Mouse (Mus musculus) intestine, postnatal 0 days (tissue): ENCODE measurements at regions not wholly inside any gene's neighbourhood (a gene's known extent, or its start where the extent isn't known, plus 50 kb on each side); places are given as distances from the start of the nearest gene placed in this dataset.
"Not testable (repeated sequence)": the region's sequence is repeated elsewhere in the genome, so short reads cannot be mapped to it uniquely, and the experiment has no call there.

Source experiments
- ATAC-seq: fragments of 200-750 bp; cut with Nextera tagmentation; 2 replicates; pipeline ENCODE4 v1.8.0; 2017; ENCODE audit warnings: mild to moderate bottlenecking, moderate TSS enrichment, moderate library complexity
- H3K27ac ChIP-seq: fragments of 300-500 bp; sonication (generic); 2 replicates; pipeline ENCODE4 v1.5.1; 2014; ENCODE audit warnings: mild to moderate bottlenecking, low read depth, low read length, moderate library complexity
- H3K27me3 ChIP-seq: fragments of 300-500 bp; sonication (generic); replicated peaks from 2 replicates; pipeline ENCODE4 v1.6.1; 2014; ENCODE audit warnings: low read length, mixed read lengths; ENCODE audit not compliant: control insufficient read depth, insufficient read depth
- H3K36me3 ChIP-seq: fragments of 300-500 bp; sonication (generic); 2 replicates; pipeline ENCODE4 v1.6.1; 2014; ENCODE audit warnings: mild to moderate bottlenecking, moderate library complexity; ENCODE audit not compliant: control insufficient read depth, insufficient read depth
- H3K4me1 ChIP-seq: fragments of 300-500 bp; sonication (generic); replicated peaks from 2 replicates; pipeline ENCODE4 v1.6.1; 2014; ENCODE audit warnings: antibody characterized with exemption, low read length, mixed read lengths; ENCODE audit not compliant: control insufficient read depth, insufficient read depth
- H3K4me2 ChIP-seq: fragments of 300-500 bp; sonication (generic); replicated peaks from 2 replicates; pipeline ENCODE4 v1.6.1; 2014; ENCODE audit warnings: low read depth, mild to moderate bottlenecking, moderate library complexity
- H3K4me3 ChIP-seq: fragments of 300-500 bp; sonication (generic); 2 replicates; pipeline ENCODE4 v1.5.1; 2014; ENCODE audit warnings: low read depth, low read length
- H3K9ac ChIP-seq: fragments of 300-500 bp; sonication (generic); 2 replicates; pipeline ENCODE4 v1.6.1; 2014; ENCODE audit warnings: mild to moderate bottlenecking, low read depth, low read length
- H3K9me3 ChIP-seq: fragments of 300-500 bp; sonication (generic); 2 replicates; pipeline ENCODE4 v1.6.1; 2016; ENCODE audit warnings: mixed run types; ENCODE audit not compliant: control insufficient read depth
- CTCF ChIP-seq: sonication (generic); IDR thresholded peaks from 2 replicates; pipeline ENCODE4 v1.5.1; 2016; ENCODE audit warnings: low read depth, mild to moderate bottlenecking, control low read depth, antibody characterized with exemption, moderate library complexity
- WGBS: fragments of 180-500 bp; shearing (Covaris S2); extraction: QIAGEN DNeasy Blood & Tissue Kit; methylation state at CpG from one replicate; pipeline ENCODE4 v1.1.7; 2014; 5-methylcytosine and 5-hydroxymethylcytosine counted together

DNA sequence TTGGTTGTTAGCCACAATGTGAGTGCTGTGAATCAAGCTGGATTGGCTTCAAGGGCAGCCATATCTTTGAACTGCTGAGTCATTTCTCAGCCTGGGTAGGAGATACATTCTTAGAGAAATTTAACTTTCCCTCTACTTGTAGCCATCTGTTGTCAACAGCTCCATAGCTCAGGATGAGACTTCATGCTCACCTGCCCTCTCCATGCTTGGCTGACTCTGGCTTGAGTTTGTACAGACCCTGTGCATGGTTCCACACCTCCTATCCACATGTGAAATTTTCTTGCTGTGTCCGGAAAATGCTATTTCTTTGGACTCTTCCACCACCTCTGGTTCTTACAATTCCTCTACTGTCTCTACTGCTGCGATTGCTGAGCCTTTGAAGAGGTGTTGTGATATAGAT lies 173.9 kb downstream of the Fbxo4 start:
- Histone ChIP-seq H3K9me3 (no peaks in the 10 kb centered on the region), H3K4me3 (no peak overlapping the region), H3K27ac (no peak overlapping the region), H3K27me3 (no peaks in the 10 kb centered on the region), H3K4me2 (no peak overlapping the region), H3K36me3 (no peaks in the 10 kb centered on the region), H3K4me1 (no peaks in the 10 kb centered on the region), H3K9ac (no peak overlapping the region)
- no peak for TF ChIP-seq CTCF
- WGBS: 80% methylated on average over 2 of the region's 2 CpGs
- ATAC-seq: no peak

DNA sequence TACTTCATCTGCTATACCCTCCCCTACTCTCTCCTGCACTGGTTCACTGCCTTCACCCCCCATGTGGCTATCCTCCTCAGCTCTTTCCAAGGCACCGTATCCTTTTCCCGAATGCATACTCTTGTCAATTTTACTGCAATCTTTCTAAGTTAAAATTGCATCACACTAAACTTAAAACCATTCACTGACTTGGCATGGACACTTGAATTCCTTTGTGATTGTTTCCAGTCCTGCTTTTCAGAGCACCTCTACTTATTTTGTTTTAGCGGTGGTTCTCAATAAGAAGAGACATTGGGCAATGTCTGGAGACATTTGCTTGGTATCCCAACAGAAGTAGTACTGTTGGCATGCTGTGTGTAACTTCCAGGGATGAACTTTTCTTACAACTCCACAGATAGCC lies 192.6 kb upstream of the Ghr start:
- no peak overlapping the region for H3K4me3 ChIP-seq
- 78% methylated on average over 3 of the region's 3 CpGs for WGBS

DNA sequence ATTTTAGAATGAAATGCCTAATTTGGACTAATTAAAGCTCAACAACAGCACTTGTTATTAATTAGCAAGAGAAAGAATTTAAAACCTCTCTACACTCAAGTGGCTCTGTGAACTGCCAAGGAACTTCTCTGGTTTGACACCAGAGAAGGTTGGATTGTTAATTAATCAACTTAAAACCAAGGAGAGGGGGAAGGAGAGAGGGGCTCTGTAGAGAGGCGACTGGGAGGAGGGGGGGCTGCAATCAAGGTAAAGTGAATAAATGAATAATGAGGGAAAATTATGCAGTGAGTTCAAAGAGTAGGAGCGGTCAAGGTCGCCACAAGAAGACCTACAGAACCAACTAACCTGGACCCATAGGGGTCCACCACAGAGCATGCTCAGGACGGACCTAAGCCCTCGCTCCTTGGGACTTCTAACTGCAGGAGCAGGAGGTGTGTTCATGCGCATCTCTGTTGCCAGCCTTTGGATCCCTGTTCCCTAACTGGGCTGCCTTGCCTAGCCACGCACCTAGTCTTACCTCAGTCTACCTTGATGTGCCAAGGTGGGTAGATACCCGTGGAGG lies 189.0 kb upstream of the Ghr start:
- no peaks in the 10 kb centered on the region for H3K9me3 ChIP-seq
- no peaks in the 10 kb centered on the region for H3K36me3 ChIP-seq
- no peak for TF ChIP-seq CTCF
- H3K4me2 ChIP-seq: no peak overlapping the region
- no peak overlapping the region for H3K27ac ChIP-seq
- no peak overlapping the region for H3K9ac ChIP-seq
- WGBS: 89% methylated on average over 8 of the region's 8 CpGs
- H3K4me1 ChIP-seq: no peaks in the 10 kb centered on the region
- no peak for ATAC-seq
- no peaks in the 10 kb centered on the region for H3K27me3 ChIP-seq
- H3K4me3 ChIP-seq: no peak overlapping the region

More for the DNA sequence above, 192.6 kb upstream of the Ghr start:
- Histone ChIP-seq H3K4me1 (no peaks in the 10 kb centered on the region), H3K27me3 (no peaks in the 10 kb centered on the region), H3K9me3 (no peaks in the 10 kb centered on the region), H3K9ac (no peak overlapping the region), H3K36me3 (no peaks in the 10 kb centered on the region), H3K4me2 (no peak overlapping the region), H3K27ac (no peak overlapping the region)
- TF ChIP-seq CTCF: no peak
- ATAC-seq: no peak

DNA sequence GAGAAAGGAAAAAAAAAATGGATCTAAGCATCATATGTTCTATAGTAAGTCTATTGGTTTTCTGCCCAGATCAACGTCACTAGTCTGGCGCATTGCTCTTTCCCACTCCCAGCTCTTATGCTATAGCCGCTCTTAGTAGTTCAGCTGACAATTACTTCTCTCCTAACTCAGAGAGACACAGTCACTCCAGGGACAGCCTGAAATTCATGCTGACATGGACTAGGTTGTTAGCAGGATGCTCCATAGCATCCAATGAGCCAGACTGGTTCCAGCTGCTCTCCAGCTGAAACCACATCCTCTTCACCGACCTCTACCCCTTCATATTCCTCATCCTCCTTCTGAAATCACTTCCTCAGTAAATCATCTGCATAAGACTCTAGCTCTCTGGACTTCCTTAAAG lies 187.0 kb upstream of the Ghr start:
- Histone ChIP-seq H3K27ac (no peak overlapping the region), H3K4me3 (no peak overlapping the region), H3K36me3 (no peaks in the 10 kb centered on the region), H3K4me2 (no peak overlapping the region), H3K9ac (no peak overlapping the region), H3K4me1 (no peaks in the 10 kb centered on the region), H3K27me3 (no peaks in the 10 kb centered on the region), H3K9me3 (no peaks in the 10 kb centered on the region)
- no peak for ATAC-seq
- no peak for TF ChIP-seq CTCF
- WGBS: 66% methylated on average over 4 of the region's 4 CpGs

DNA sequence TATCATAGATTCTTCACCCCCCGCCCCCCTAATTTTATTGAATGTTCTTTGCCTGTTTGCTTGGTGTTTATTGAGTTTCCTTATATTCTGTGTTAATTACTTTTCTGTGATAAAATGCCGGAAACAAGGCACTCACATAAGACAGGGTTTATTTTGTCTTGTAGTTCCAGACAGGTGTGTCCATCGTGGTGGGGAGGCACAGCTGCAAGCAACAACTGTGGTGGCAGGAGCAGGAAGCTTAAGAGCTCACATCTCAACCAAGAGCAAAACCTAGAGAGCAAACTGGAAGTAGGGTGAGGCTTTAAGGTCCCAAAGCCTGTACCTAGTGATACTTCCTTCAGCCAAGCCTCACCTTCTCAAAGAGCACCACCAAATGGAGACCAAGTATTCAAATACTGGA lies 181.4 kb upstream of the Ghr start:
- no peaks in the 10 kb centered on the region for H3K27me3 ChIP-seq

DNA sequence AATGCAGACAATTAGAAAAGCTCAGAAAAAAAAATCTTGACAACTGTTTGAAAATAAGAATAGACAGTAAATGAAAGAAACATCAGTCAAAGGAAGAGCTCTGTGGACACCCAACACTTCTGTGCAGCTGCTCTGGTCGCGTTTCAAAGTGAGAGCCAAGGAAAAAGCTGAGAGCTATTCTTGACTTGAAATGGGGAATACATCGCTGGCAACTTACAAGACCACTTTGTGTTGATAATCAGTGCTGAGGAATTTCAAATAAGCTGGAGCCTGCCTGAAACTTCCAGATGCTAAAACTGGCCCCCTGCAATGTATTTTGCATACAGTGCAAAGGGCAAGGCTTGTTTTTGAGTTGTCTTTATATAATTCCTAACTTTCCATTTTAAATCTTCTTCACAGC lies 177.1 kb upstream of the Ghr start:
- no peak for TF ChIP-seq CTCF
- 29% methylated on average over 3 of the region's 3 CpGs for WGBS
- no peak for ATAC-seq

More for the DNA sequence above, 181.4 kb upstream of the Ghr start:
- H3K4me3 ChIP-seq: no peak overlapping the region
- no peaks in the 10 kb centered on the region for H3K36me3 ChIP-seq
- 78% methylated on average over 3 of the region's 3 CpGs for WGBS
- TF ChIP-seq CTCF: no peak
- no peak overlapping the region for H3K4me2 ChIP-seq
- H3K9ac ChIP-seq: no peak overlapping the region
- H3K27ac ChIP-seq: no peak overlapping the region
- no peaks in the 10 kb centered on the region for H3K9me3 ChIP-seq
- no peaks in the 10 kb centered on the region for H3K4me1 ChIP-seq
- ATAC-seq: no peak

DNA sequence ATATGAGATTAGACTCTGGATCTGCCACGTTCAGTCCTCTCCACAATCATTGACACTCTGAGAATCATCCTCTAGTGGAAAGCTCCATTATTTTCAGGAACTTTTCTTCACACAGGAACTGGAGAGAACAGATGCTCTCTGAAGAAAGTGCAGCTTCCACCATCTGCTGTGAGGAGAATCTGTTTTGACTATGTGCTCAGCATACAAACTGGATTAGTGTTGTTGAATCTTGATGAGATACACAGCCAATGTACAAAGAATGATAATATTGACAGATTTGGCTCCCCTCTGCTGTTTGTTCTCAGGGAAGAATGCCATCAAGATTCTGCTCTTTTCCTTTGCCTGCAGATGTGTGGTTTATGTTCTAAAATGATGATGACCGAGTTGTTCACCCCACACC lies 172.3 kb upstream of the Ghr start:
- H3K36me3 ChIP-seq: no peaks in the 10 kb centered on the region
- no peaks in the 10 kb centered on the region for H3K4me1 ChIP-seq
- no peak for TF ChIP-seq CTCF
- no peak overlapping the region for H3K4me3 ChIP-seq
- no peaks in the 10 kb centered on the region for H3K27me3 ChIP-seq
- 61% methylated on average over 2 of the region's 2 CpGs for whole genome bisulfite sequencing
- no peak overlapping the region for H3K4me2 ChIP-seq
- no peak overlapping the region for H3K9ac ChIP-seq
- ATAC-seq: no peak
- H3K27ac ChIP-seq: no peak overlapping the region
- H3K9me3 ChIP-seq: no peaks in the 10 kb centered on the region

More for the DNA sequence above, 177.1 kb upstream of the Ghr start:
- Histone ChIP-seq H3K9me3 (no peaks in the 10 kb centered on the region), H3K4me3 (no peak overlapping the region), H3K4me2 (no peak overlapping the region), H3K36me3 (no peaks in the 10 kb centered on the region), H3K27me3 (no peaks in the 10 kb centered on the region), H3K4me1 (no peaks in the 10 kb centered on the region), H3K27ac (no peak overlapping the region), H3K9ac (no peak overlapping the region)

DNA sequence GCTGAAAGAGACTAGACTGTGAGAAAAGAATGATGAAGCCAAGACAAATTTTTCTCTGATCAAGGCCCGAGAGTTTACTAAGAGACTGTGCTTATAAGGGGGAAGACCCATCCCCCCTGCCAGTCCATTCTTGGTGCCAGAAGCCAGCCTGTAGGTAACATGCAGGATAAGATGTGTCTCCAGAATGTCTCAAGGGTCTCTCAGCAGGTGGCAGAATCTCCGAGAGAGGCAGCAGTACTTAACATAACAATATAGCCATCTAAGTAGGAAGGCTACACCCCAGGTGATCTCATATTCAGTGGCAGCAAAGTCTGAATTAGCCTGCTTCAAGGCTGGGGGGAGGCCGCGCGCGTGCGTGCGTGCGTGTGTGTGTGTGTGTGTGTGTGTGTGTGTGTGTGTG lies 164.8 kb upstream of the Ghr start:
- not testable (repeated sequence) for H3K9me3 ChIP-seq, H3K9ac ChIP-seq, H3K27ac ChIP-seq, H3K4me1 ChIP-seq, H3K36me3 ChIP-seq, H3K27me3 ChIP-seq, H3K4me3 ChIP-seq, ATAC-seq, H3K4me2 ChIP-seq
- WGBS: 90% methylated on average over 9 of the region's 9 CpGs
